ENCODE assay signal across 9 mouse cellular contexts in genomic region chr16:94519028-94519427, GRCm38 (mm10). TPM values are rescaled to one million over a fixed set of nuclear protein-coding genes. Genes with fewer than 3 reads are reported as not detected.
DNase-seq lines count a peak whose midpoint lies in the region; ATAC-seq and TF ChIP-seq lines count a peak whose summit lies in the region.
"Had no signal": no experiment of that assay in that cellular context is flagged by ENCODE, and none has a peak within 500 bp of the region (broad histone marks: within the 10 kb centered on the region; RNA-seq: fewer than 3 reads in every experiment).

No protein-coding gene starts in this region.

- 0 out of 2 replicates have a peak overlapping the region, but pooled peaks have one; percentile 41 for H3K27ac ChIP-seq in neural tube, embryonic 15.5 days (replicated peaks)
- peak overlapping the region; percentile 59 for H3K27ac ChIP-seq in liver, adult 2 months (replicated peaks; ENCODE audit: insufficient read depth, low read depth, low read length)

- no peak for ATAC-seq in neural tube, embryonic 15.5 days (ENCODE audit: low FRiP score)

- peaks cover 18% of the 10 kb centered on the region for H3K4me1 ChIP-seq in neural tube, embryonic 15.5 days
- peaks cover 9% of the 10 kb centered on the region for H3K4me1 ChIP-seq in liver, adult 2 months (ENCODE audit: control insufficient read depth, insufficient read depth, low read length)

- H3K9me3 ChIP-seq in neural tube, embryonic 15.5 days (replicated peaks): no peaks in the 10 kb centered on the region
- H3K9me3 ChIP-seq: G1E had no signal

- H3K79me2 ChIP-seq in liver, adult 2 months (ENCODE audit: control insufficient read depth, insufficient read depth, low read length): peaks cover 15% of the 10 kb centered on the region; the same call in 1 of the 2 replicates

- no peaks in the 10 kb centered on the region; the same call in 1 of the 2 replicates for H3K36me3 ChIP-seq in neural tube, embryonic 15.5 days
- no peaks in the 10 kb centered on the region; the same call in 1 of the 2 replicates for H3K36me3 ChIP-seq in liver, adult 2 months (ENCODE audit: control insufficient read depth, insufficient read depth, low read length)

- no peak overlapping the region for H3K9ac ChIP-seq in neural tube, embryonic 15.5 days (replicated peaks)
- H3K9ac ChIP-seq in liver, adult 2 months (ENCODE audit: low read depth, low read length): 0 out of 2 replicates have a peak overlapping the region, but pooled peaks have one; percentile 8

- TF ChIP-seq POLR2A in liver, adult 2 months (IDR thresholded peaks at IDR 0.05; ENCODE audit: extremely low read depth, insufficient read depth, low read length): no peak

- DNase-seq in neural tube, embryonic 10.5 days (ENCODE audit: extremely low spot score, low spot score): no peak
- peak; percentile 40 for DNase-seq in heart, postnatal 25 days (ENCODE audit: low spot score)
- peak; percentile 52 for DNase-seq in liver, adult 2 months (ENCODE audit: extremely low read depth, low read depth, low spot score)
- DNase-seq in spleen, postnatal 36 days (ENCODE audit: low spot score in 2 of 2): peak; percentile 41 to 45
- no peak for DNase-seq in cerebellum, adult 11-12 months
- no peak for DNase-seq in ovary, postnatal 10 days (ENCODE audit: low spot score)
- no peak for DNase-seq in urinary bladder, postnatal 10 days (ENCODE audit: low spot score)

- H3K4me3 ChIP-seq in neural tube, embryonic 15.5 days (replicated peaks): no peak overlapping the region
- H3K4me3 ChIP-seq in liver, adult 2 months (ENCODE audit: insufficient read depth, low read depth, low read length): no peak overlapping the region

- no peaks in the 10 kb centered on the region for H3K27me3 ChIP-seq in neural tube, embryonic 15.5 days (replicated peaks)
- H3K27me3 ChIP-seq in liver, adult 2 months (ENCODE audit: control insufficient read depth, insufficient read depth, low read length): no peaks in the 10 kb centered on the region

- 61% methylated on average over 6 of the region's 6 CpGs for WGBS in neural tube, embryonic 15.5 days
- WGBS in liver, adult 2 months: 55% methylated on average over 6 of the region's 6 CpGs

- TF ChIP-seq CTCF in liver, adult 2 months (IDR thresholded peaks at IDR 0.05; ENCODE audit: low read depth, low read length): no peak

- no peak overlapping the region for H3K4me2 ChIP-seq in neural tube, embryonic 15.5 days

- intact Hi-C loops in heart, postnatal 25 days (cut with DNase I): no loop called here

RNA-seq across cellular contexts. Expression of gene Vps26c, which starts 7.6 kb away (rescaled TPM):
- polyA plus RNA-seq in neural tube, embryonic 15.5 days (2015; fragmentation: Nextera tagmentation; extraction: Ambion mirVana): 90.0 and 93.4 TPM in 2 replicates
- total RNA-seq in heart, postnatal 25 days (2021): 10 to 100 TPM; 23.0 to 24.2 TPM
- total RNA-seq in liver, adult 2 months (2014; rRNA removed): 33.1 and 33.9 TPM in 2 replicates
- 18.8 and 19.4 TPM in 2 replicates for polyA plus RNA-seq in liver, adult 2 months (2012; rRNA removed)

RNA-seq across cellular contexts. Expression of gene Dyrk1a, which starts 50.8 kb away (rescaled TPM):
- polyA plus RNA-seq in neural tube, embryonic 15.5 days (2015; fragmentation: Nextera tagmentation; extraction: Ambion mirVana): 8.9 and 9.5 TPM in 2 replicates
- total RNA-seq in heart, postnatal 25 days (2021): 10 to 100 TPM; 71.4 to 71.9 TPM
- 12.2 and 12.6 TPM in 2 replicates for total RNA-seq in liver, adult 2 months (2014; rRNA removed)
- polyA plus RNA-seq in liver, adult 2 months (2012; rRNA removed): 10.9 and 13.6 TPM in 2 replicates

Comparison
In these comparisons a context has a peak if more than half of its experiments do, and no peak if none do; other contexts are left out.
1. DNase-seq: peak in heart, postnatal 25 days (single experiment), liver, adult 2 months (single experiment) and spleen, postnatal 36 days (2 of 2); none in neural tube, embryonic 10.5 days (single experiment), cerebellum, adult 11-12 months (single experiment), ovary, postnatal 10 days (single experiment) and urinary bladder, postnatal 10 days (single experiment).